Mouse (Mus musculus): ENCODE data around the gene Scaf4. TPM values are rescaled to one million over a fixed set of nuclear protein-coding genes. Genes with fewer than 3 reads are reported as not detected.
A peak's percentile ranks its signal among the peaks of the same experiment; 100 is the strongest.
"Not testable (repeated sequence)": the region's sequence is repeated elsewhere in the genome, so short reads cannot be mapped to it uniquely, and the experiment has no call there.

The Scaf4 gene
- total RNA-seq, 2 experiments from 2014 or later = 15.5 to 17.4 TPM

GRCm38 (mm10) chr16:90297479-90298425 is 13.4 kb upstream of the Scaf4 start:
- no peak for DNase-seq (ENCODE audit: low spot score)

DNA sequence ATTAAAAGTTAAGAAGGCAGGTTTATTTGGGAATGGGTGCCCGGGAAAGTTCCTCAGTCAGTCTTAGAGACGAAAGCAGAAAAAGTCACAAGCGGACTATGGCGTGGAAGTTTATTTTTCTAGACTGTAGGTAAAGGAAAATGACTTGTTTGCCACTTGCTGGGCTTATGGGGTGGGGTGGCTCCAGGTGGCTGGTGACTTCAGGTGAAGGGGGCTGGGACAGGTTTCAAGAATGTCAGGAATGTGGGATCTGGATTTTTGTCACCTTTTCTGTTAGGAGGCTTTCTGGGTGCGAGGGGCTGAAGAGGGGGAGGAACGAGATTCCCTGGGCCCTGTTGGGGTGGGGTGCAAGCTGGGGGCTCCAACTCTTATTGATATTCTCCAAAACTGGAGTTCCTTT is 7.4 kb upstream of the Scaf4 start:
- no peak for DNase-seq (ENCODE audit: low spot score)

DNA sequence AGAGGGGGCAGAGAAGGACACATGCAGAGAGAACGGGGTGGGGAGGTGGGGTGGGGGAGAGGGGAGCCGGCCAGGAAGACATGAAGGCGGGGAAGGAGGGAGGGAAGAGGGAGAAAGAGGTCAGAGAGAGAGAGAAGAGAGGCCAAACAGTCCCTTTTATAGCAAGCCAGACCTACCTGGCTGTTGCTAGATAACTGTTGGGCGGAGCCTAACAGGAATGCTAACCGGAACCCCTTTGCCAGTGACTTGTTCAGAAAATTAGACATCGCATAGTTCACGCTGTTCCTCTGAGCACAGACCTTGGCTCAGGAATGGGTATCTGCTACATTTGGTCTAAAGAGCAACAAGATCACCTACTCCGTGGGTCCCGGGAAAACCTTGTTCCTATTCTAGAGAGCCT is 6.7 kb upstream of the Scaf4 start:
- DNase-seq (ENCODE audit: low spot score) = no peak

DNA sequence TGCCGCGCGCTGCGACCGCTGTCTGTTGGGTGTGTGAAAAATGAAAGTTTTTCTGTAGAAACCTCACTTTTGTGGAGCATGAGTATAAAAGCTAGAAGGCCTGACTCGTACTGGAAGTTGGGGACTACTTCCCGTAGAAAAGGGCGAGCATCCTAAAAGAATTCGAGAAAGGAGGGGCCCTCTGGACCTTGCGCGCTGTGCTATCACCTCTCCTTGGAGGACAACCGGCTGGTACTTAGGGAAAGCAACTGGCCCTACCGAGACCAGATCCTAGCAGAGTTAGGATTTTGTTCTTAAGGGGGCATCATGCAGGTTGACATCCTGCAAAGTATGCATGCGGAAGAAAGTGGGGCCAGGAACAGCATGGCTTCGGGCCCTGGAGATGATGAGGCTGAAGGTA is 613 bp upstream of the Scaf4 start:
- DNase-seq (ENCODE audit: low spot score) = no peak

- peak; percentile 45 for DNase-seq (ENCODE audit: low spot score)
Measured at GRCm38 (mm10) chr16:90283266-90283904, 918 bp downstream of the Scaf4 start.

DNA sequence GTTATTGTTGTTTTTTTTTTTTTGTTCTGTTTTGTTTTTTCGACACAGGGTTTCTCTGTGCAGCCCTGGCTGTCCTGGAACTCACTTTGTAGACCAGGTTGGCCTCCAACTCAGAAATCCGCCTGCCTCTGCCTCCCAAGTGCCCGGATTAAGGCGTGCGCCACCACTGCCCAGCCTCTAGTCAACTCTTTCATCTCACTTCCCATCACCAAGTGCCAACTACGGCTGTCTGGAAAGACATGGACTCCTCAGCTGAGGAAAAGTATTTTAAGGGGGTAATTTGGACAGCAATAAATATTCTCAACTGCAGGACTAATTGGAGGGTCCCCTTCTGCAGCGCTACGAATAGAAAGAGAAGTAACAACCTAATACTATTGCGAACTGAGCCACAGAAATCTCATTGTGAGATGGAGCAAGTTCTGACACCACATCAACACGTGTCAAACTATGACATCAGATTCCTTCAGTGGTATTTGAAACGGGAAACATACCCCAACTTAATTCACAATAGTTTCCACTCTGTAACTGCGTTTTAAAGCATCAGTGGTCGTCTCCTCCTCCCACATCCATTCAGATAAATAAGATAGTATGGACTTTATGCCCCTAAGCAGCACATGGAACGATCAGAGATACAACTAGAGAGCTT is 1.6 kb downstream of the Scaf4 start:
- no peak for DNase-seq (ENCODE audit: low spot score)

GRCm38 (mm10) chr16:90281406-90281805 is 2.9 kb downstream of the Scaf4 start:
- no peak for DNase-seq (ENCODE audit: low spot score)

- DNase-seq (ENCODE audit: low spot score) = no peak
Measured at GRCm38 (mm10) chr16:90280989-90281388, 3.3 kb downstream of the Scaf4 start.

DNA sequence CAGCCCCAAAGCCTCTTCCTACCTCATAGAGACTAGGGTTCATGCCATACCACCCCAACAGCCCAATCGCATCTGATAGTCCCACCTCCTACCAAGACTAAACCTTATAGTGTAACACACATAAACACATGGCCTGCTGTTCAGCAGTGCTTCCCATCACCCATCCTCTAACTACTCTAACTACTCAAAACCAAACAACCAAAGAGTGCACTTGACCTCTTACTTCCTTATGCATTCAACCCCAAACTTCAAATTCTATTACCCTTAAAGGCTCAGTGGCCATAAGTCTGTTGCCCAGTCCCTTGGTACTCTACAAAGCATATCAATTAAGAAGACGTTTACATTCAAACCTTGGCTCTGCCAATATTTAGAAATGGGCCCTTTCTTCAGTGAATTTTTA is 3.8 kb downstream of the Scaf4 start:
- no peak for DNase-seq (ENCODE audit: low spot score)

- no peak for DNase-seq (ENCODE audit: low spot score)
Measured at GRCm38 (mm10) chr16:90279058-90279457, 5.2 kb downstream of the Scaf4 start.

- DNase-seq (ENCODE audit: low spot score) = no peak
Measured at GRCm38 (mm10) chr16:90275521-90275920, 8.8 kb downstream of the Scaf4 start.

GRCm38 (mm10) chr16:90266581-90266980 is 17.7 kb downstream of the Scaf4 start:
- DNase-seq (ENCODE audit: low spot score) = peak; percentile 29

DNA sequence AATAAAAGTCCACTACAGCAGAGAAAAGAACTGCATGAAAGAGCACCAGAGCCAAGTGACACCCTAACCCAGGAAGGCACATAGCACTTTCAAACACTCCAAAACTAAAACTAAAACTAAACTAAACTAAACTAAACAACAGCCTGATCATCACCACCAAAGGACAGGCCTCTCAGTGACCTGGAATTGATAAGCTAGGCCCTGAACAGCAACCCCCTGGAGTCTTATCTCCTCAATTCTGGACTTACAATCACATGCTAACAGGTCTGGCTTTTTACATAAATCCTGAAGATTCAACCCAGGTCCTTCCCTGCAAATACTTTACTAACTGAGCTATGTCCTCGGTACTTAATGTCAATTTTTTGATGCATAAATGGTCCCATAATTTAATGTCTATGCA is 19.2 kb downstream of the Scaf4 start:
- no peak for DNase-seq (ENCODE audit: low spot score)

DNA sequence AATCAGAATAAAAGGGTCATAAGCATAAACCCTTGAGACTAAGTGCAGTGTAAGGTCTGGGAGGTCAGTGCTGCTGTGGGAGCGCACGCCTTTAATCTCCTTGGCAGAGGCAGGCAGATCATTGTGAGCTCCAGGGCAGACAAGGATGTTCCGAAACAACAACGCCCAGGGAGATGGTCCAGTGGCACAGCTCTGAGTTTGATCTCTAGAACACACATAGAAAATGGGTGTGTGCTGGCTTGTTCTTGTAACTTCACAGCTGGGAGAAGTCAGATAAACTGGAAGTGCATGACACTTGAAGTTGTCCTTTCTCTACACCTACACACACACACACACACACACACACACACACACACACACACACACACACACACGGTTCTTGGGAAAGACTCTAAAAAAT is 20.3 kb downstream of the Scaf4 start:
- no peak for DNase-seq (ENCODE audit: low spot score)

GRCm38 (mm10) chr16:90261791-90262190 is 22.5 kb downstream of the Scaf4 start:
- DNase-seq (ENCODE audit: low spot score) = no peak

- DNase-seq (ENCODE audit: low spot score) = no peak
Measured at GRCm38 (mm10) chr16:90260097-90260496, 24.2 kb downstream of the Scaf4 start.

- DNase-seq (ENCODE audit: low spot score) = no peak
Measured at GRCm38 (mm10) chr16:90259623-90260022, 24.7 kb downstream of the Scaf4 start.

GRCm38 (mm10) chr16:90258950-90259349 is 25.4 kb downstream of the Scaf4 start:
- DNase-seq (ENCODE audit: low spot score) = no peak

DNA sequence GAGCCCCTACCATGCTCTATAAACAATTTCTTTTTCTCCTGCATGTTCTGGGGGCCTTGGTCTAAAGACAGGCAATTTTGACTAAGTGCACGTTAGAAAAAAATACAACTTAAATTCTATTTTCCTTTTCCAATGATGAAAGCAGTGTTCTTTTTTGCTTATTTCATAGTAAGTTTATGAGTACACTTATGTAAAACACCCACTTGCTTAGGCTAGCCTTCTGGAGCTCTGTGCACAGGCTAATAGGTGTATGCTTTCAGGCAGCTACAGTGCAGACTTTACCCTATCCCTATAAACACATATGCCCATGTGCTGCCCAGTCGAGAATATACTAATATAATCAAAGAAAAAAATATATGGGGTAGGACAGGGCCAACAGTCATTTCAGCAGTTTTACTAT is 31.8 kb downstream of the Scaf4 start:
- no peak for DNase-seq (ENCODE audit: low spot score)

GRCm38 (mm10) chr16:90251256-90251655 is 33.0 kb downstream of the Scaf4 start:
- not testable (repeated sequence) for DNase-seq (ENCODE audit: low spot score)

GRCm38 (mm10) chr16:90250099-90250498 is 34.2 kb downstream of the Scaf4 start:
- DNase-seq (ENCODE audit: low spot score) = no peak
